8 mouse cellular contexts compared by ENCODE assay signal in genomic region chr11:97370329-97371091, GRCm38 (mm10). TPM values are rescaled to one million over a fixed set of nuclear protein-coding genes. Genes with fewer than 3 reads are reported as not detected.
DNase-seq lines count a peak whose midpoint lies in the region.

No protein-coding gene starts in this region.

- DNase-seq in adrenal gland, adult 2 months = peak; percentile 21
- no peak for DNase-seq in adrenal gland, adult 18-20 months (ENCODE audit: low spot score in 2 of 2)
- DNase-seq in layer of hippocampus, adult 18-20 months (ENCODE audit: low spot score in 2 of 2) = peak; percentile 35 to 53
- no peak for DNase-seq in layer of hippocampus, postnatal 25 days (ENCODE audit: extremely low spot score in 1 of 2, low spot score in 1 of 2)
- peak; percentile 91 to 93 for DNase-seq in cerebellum, postnatal 36 days
- peak; percentile 45 for DNase-seq in lung, postnatal 10 days
- DNase-seq in urinary bladder, adult 18-20 months (ENCODE audit: low spot score in 2 of 2) = no peak
- DNase-seq in adrenal gland, postnatal 4 days (ENCODE audit: low spot score in 2 of 2) = no peak

RNA-seq across cellular contexts. Expression of gene Socs7, which starts 8.2 kb away (rescaled TPM):
- 10 to 100 TPM; 20.3 to 20.8 TPM for total RNA-seq in adrenal gland, adult 2 months (2021)
- 9.9 and 10.3 TPM in 2 replicates for polyA plus RNA-seq in adrenal gland, adult 2 months (2012; rRNA removed)
- 10 to 100 TPM; 21.1 to 22.2 TPM for total RNA-seq in adrenal gland, adult 18-20 months (2021)
- total RNA-seq in layer of hippocampus, adult 18-20 months (2021) = 10 to 100 TPM; 81.5 to 85.4 TPM
- 10 to 100 TPM; 79.6 to 80.0 TPM for total RNA-seq in layer of hippocampus, postnatal 25 days (2021)
- 10 to 100 TPM; 25.6 to 27.4 TPM for total RNA-seq in adrenal gland, postnatal 4 days (2021)

RNA-seq across cellular contexts. Expression of gene Gpr179, which starts 18.6 kb away (rescaled TPM):
- 1 to 10 TPM; 1.2 TPM for total RNA-seq in adrenal gland, adult 2 months (2021)
- 0.99 and 1.2 TPM in 2 replicates for polyA plus RNA-seq in adrenal gland, adult 2 months (2012; rRNA removed)
- total RNA-seq in adrenal gland, adult 18-20 months (2021) = 1 to 10 TPM; 1.3 to 2.0 TPM
- total RNA-seq in layer of hippocampus, adult 18-20 months (2021) = under 1 TPM; 0.13 to 0.40 TPM
- under 1 TPM; 0.15 to 0.16 TPM for total RNA-seq in layer of hippocampus, postnatal 25 days (2021)
- total RNA-seq in adrenal gland, postnatal 4 days (2021) = 10 to 100 TPM; 10.3 to 11.1 TPM

RNA-seq across cellular contexts. Expression of gene Arhgap23, which starts 44.8 kb away (rescaled TPM):
- total RNA-seq in adrenal gland, adult 2 months (2021) = 10 to 100 TPM; 29.0 to 29.3 TPM
- polyA plus RNA-seq in adrenal gland, adult 2 months (2012; rRNA removed) = 96.3 and 106 TPM in 2 replicates
- 10 to 100 TPM; 22.1 to 25.4 TPM for total RNA-seq in adrenal gland, adult 18-20 months (2021)
- total RNA-seq in layer of hippocampus, adult 18-20 months (2021) = 10 to 100 TPM; 79.8 to 88.1 TPM
- 10 to 100 TPM; 71.4 to 73.5 TPM for total RNA-seq in layer of hippocampus, postnatal 25 days (2021)
- total RNA-seq in adrenal gland, postnatal 4 days (2021) = 10 to 100 TPM; 37.9 to 38.6 TPM

RNA-seq across cellular contexts. Expression of gene Mrpl45, which starts 55.0 kb away (rescaled TPM):
- 10 to 100 TPM; 34.7 to 41.3 TPM for total RNA-seq in adrenal gland, adult 2 months (2021)
- 9.5 and 10.9 TPM in 2 replicates for polyA plus RNA-seq in adrenal gland, adult 2 months (2012; rRNA removed)
- 10 to 100 TPM; 29.7 to 40.0 TPM for total RNA-seq in adrenal gland, adult 18-20 months (2021)
- 10 to 100 TPM; 27.7 to 30.6 TPM for total RNA-seq in layer of hippocampus, adult 18-20 months (2021)
- 10 to 100 TPM; 24.1 to 31.3 TPM for total RNA-seq in layer of hippocampus, postnatal 25 days (2021)
- 10 to 100 TPM; 33.7 to 39.6 TPM for total RNA-seq in adrenal gland, postnatal 4 days (2021)

Comparison
In these comparisons a context has a peak if more than half of its experiments do, and no peak if none do; other contexts are left out.
1. DNase-seq: peak in adrenal gland, adult 2 months (single experiment), layer of hippocampus, adult 18-20 months (2 of 2), cerebellum, postnatal 36 days (2 of 2) and lung, postnatal 10 days (single experiment); none in adrenal gland, adult 18-20 months (0 of 2), layer of hippocampus, postnatal 25 days (0 of 2), urinary bladder, adult 18-20 months (0 of 2) and adrenal gland, postnatal 4 days (0 of 2).